Mouse (Mus musculus) embryonic facial prominence, embryonic 15.5 days (tissue): ENCODE measurements at regions not wholly inside any gene's neighbourhood (a gene's known extent, or its start where the extent isn't known, plus 50 kb on each side); places are given as distances from the start of the nearest gene placed in this dataset.

Source experiments
- ATAC-seq: fragments of 200-750 bp; cut with Nextera tagmentation; 2 replicates; pipeline ENCODE4 v1.8.0; 2017; ENCODE audit warnings: low read depth, moderate TSS enrichment; ENCODE audit not compliant: insufficient number of reproducible peaks, low FRiP score, low TSS enrichment
- H3K27ac ChIP-seq: fragments of 300-500 bp; sonication (generic); replicated peaks from 2 replicates; pipeline ENCODE4 v1.5.1; 2015; ENCODE audit warnings: mild to moderate bottlenecking, inconsistent platforms
- H3K27me3 ChIP-seq: fragments of 300-500 bp; sonication (generic); 2 replicates; pipeline ENCODE4 v1.6.1; 2015; ENCODE audit warnings: inconsistent platforms
- H3K36me3 ChIP-seq: fragments of 300-500 bp; sonication (generic); 2 replicates; pipeline ENCODE4 v1.6.1; 2015; ENCODE audit warnings: mild to moderate bottlenecking, inconsistent platforms
- H3K4me1 ChIP-seq: fragments of 300-500 bp; sonication (generic); 2 replicates; pipeline ENCODE4 v1.6.1; 2015; ENCODE audit warnings: inconsistent platforms
- H3K4me2 ChIP-seq: fragments of 300-500 bp; sonication (generic); replicated peaks from 2 replicates; pipeline ENCODE4 v1.6.1; 2015; ENCODE audit warnings: mild to moderate bottlenecking, inconsistent platforms
- H3K4me3 ChIP-seq: fragments of 300-500 bp; sonication (generic); replicated peaks from 2 replicates; pipeline ENCODE4 v1.5.1; 2015; ENCODE audit warnings: mild to moderate bottlenecking, inconsistent platforms
- H3K9ac ChIP-seq: fragments of 300-500 bp; sonication (generic); 2 replicates; pipeline ENCODE4 v1.6.1; 2015; ENCODE audit warnings: inconsistent platforms
- H3K9me3 ChIP-seq: fragments of 300-500 bp; sonication (generic); replicated peaks from 2 replicates; pipeline ENCODE4 v1.6.1; 2016; ENCODE audit warnings: inconsistent platforms
- WGBS: fragments of 180-500 bp; shearing (Covaris S2); methylation state at CpG from one replicate; pipeline ENCODE4 v1.1.7; 2015; 5-methylcytosine and 5-hydroxymethylcytosine counted together

DNA sequence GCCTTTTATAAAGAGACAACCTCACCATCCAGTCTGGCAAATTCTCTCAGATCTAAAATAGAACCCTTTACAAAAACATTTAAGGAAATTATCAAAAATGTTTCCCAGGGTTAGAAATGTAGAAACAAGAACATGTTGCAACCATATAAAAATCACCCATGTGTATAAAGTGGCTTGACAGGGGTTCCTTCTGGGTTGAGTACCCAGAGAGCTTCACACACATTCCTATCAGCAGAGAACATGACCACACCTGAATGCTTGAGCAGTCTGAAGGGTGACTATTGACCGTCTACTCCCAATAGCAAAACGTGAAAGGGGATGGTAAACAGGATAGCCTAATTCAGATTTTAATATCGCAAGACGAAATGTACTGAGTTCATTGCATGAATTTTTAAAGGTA, 57.8 kb upstream of the Zfand5 start:
- H3K4me3 ChIP-seq: no peak overlapping the region

DNA sequence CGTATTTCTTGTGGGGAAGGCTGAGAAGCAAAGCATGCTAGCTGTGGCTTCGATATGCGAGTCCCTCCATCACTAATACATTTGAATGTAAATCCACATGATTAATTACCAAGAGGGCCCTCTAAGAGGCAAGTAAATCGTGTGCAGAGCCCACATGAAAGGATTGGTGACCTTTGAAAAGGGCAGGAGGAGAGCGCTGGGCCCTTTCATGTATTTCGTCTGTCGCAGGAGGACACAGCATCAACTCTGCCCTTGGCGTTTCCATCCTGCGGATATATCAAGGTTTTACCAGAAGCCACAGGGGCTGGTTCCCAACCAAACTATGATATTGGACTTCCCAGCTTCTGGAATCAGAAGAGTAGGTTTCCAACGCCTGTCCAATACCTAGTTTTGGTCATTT, 78.6 kb upstream of the Zfand5 start:
- ATAC-seq: no peak
- H3K4me1 ChIP-seq: no peaks in the 10 kb centered on the region
- WGBS: 73% methylated on average over 10 of the region's 10 CpGs
- H3K36me3 ChIP-seq: no peaks in the 10 kb centered on the region
- H3K9me3 ChIP-seq: no peaks in the 10 kb centered on the region
- H3K27me3 ChIP-seq: no peaks in the 10 kb centered on the region
- H3K4me3 ChIP-seq: no peak overlapping the region
- no peak overlapping the region for H3K9ac ChIP-seq
- no peak overlapping the region for H3K27ac ChIP-seq
- no peak overlapping the region for H3K4me2 ChIP-seq

More for the DNA sequence above, 57.8 kb upstream of the Zfand5 start:
- no peaks in the 10 kb centered on the region for H3K27me3 ChIP-seq
- ATAC-seq: no peak
- no peak overlapping the region for H3K27ac ChIP-seq
- 91% methylated on average over 4 of the region's 4 CpGs for WGBS
- no peaks in the 10 kb centered on the region for H3K36me3 ChIP-seq
- H3K9ac ChIP-seq: no peak overlapping the region
- no peak overlapping the region for H3K4me2 ChIP-seq
- no peaks in the 10 kb centered on the region for H3K9me3 ChIP-seq
- no peaks in the 10 kb centered on the region for H3K4me1 ChIP-seq

DNA sequence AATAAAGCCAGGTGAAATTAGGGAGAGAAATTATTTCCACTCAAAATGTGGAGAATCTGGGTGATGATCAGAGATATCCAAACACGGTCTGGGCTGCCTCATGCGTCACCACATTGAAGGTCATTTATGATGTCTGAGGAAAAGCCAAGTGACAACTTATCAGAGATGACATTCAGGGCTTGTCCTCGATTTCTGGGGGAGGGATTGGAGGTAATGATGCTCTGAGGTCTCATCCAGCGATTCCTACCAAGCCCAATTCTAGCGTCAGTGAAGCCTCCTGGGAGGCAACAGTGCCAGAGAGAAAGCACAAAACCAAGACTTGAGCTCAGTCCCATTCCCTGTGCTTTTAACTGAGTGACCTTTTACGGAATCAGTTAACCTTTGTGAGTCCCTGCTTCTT, 79.5 kb upstream of the Zfand5 start:
- no peaks in the 10 kb centered on the region for H3K9me3 ChIP-seq
- no peaks in the 10 kb centered on the region for H3K27me3 ChIP-seq
- 72% methylated on average over 6 of the region's 6 CpGs for WGBS
- no peak overlapping the region for H3K27ac ChIP-seq
- no peak overlapping the region for H3K9ac ChIP-seq
- H3K36me3 ChIP-seq: no peaks in the 10 kb centered on the region
- no peak for ATAC-seq
- H3K4me2 ChIP-seq: no peak overlapping the region
- no peaks in the 10 kb centered on the region for H3K4me1 ChIP-seq
- H3K4me3 ChIP-seq: no peak overlapping the region

DNA sequence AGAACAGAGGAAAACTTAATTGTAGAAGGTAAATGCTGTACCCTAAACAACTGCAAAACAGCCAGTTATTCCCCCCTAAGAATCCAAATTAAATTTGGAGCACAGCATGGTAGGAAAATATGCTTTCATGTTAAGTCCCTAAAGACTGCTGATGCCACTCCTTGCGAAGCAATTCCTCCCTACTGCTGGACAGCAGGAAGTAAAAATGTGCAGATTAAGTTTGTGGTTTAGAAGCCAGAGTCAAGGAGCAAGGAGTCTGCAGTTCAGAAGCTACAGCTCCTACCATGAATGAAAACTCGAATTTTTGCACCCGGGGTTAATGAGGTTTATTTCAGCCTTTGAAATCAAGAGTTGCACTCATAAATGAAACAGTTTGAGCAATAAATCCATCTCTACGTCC, 82.9 kb upstream of the Zfand5 start:
- 56% methylated on average over 4 of the region's 4 CpGs for WGBS
- Histone ChIP-seq H3K4me1 (no peaks in the 10 kb centered on the region), H3K4me2 (no peak overlapping the region), H3K4me3 (no peak overlapping the region), H3K9me3 (no peaks in the 10 kb centered on the region), H3K27me3 (no peaks in the 10 kb centered on the region), H3K9ac (no peak overlapping the region), H3K27ac (no peak overlapping the region), H3K36me3 (no peaks in the 10 kb centered on the region)
- no peak for ATAC-seq

DNA sequence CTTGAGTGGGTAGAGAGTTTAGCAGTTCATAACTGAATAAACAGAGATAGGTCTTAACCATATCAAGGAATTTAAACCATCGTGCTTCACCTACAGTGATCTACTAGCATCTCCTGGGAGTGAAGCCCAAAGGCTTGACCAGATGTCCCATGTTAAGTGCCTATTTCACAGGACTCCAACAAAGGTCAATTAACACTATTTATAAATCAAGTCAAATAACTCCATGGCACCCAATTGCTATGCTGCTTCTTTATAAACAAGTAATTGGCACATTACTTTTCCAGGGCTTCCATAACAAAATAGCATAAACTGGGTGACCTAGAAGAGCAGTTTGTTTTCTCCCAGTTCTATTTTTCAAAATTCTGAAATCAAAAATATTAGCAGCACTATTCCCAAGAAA, 85.4 kb upstream of the Zfand5 start:
- ATAC-seq: no peak
- Histone ChIP-seq H3K36me3 (no peaks in the 10 kb centered on the region), H3K4me1 (no peaks in the 10 kb centered on the region), H3K27me3 (no peaks in the 10 kb centered on the region), H3K4me2 (no peak overlapping the region), H3K27ac (no peak overlapping the region), H3K9me3 (no peaks in the 10 kb centered on the region), H3K9ac (no peak overlapping the region), H3K4me3 (no peak overlapping the region)
- WGBS: 90% methylated on average over 1 of the region's 1 CpGs

DNA sequence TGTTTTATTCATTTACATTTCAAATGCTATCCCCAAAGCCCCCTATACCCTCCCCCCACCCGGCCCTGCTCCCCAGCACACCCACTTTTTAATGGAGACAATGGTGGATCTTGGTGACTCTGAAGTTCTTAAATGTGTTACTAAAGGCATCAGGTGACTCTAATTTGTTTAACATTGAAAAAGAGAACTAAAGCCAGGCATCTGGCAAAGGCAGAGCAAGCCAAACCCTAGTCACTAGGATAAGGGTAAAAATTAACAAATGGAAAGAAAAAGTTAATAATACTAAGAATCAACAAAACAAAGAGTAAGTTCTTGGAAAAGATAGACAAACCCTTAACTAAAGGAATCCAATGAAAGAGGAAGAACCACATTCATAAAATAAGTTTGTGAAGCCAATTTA, 86.1 kb upstream of the Zfand5 start:
- no peak for ATAC-seq
- WGBS: 83% methylated on average over 1 of the region's 1 CpGs
- H3K36me3 ChIP-seq: no peaks in the 10 kb centered on the region
- no peaks in the 10 kb centered on the region for H3K27me3 ChIP-seq
- H3K27ac ChIP-seq: no peak overlapping the region
- no peaks in the 10 kb centered on the region for H3K9me3 ChIP-seq
- no peak overlapping the region for H3K4me3 ChIP-seq
- no peaks in the 10 kb centered on the region for H3K4me1 ChIP-seq
- no peak overlapping the region for H3K9ac ChIP-seq
- H3K4me2 ChIP-seq: no peak overlapping the region

DNA sequence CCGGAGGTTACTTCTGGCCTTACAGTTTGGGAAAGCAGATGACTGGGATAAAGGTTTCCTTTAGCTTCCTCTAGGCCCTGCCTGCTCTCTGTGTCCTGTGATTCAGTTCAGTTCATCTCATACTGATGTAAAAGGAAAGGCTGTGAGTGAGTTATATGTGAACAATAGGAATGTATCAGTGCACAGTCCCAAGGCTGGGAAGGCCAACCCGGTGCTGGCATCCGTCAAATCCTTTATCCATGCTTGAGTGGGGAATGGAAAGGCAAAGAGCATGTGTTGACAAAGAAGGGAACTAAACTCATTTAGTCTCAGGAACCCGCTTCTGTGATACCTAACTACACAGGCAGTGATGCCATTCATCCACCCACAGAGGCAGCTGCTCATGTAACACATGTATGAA, 89.0 kb upstream of the Zfand5 start:
- Histone ChIP-seq H3K4me2 (no peak overlapping the region), H3K9me3 (no peaks in the 10 kb centered on the region), H3K36me3 (no peaks in the 10 kb centered on the region), H3K9ac (no peak overlapping the region), H3K27me3 (no peaks in the 10 kb centered on the region), H3K4me3 (no peak overlapping the region), H3K4me1 (no peaks in the 10 kb centered on the region), H3K27ac (no peak overlapping the region)
- ATAC-seq: no peak
- WGBS: 69% methylated on average over 4 of the region's 4 CpGs

DNA sequence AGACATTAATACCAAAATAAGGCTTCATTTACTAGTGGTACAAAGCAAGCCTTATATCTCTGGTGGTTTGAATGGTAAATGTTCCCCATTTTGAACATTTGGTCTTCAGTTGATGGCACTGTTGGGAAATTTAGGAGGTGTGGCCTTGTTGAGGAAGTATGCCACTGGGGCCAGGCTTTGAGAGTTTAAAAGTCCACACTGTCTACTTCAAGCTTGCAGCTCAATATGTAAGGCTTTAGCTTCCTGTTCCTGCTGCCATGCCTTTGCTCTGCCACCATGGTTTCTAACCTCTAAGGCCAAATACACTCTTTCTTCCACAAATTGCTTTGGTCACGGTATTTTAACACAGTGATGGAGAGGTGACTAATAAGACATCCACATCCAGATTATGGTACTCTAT, 92.2 kb upstream of the Zfand5 start:
- 89% methylated on average over 1 of the region's 1 CpGs for WGBS
- H3K4me2 ChIP-seq: no peak overlapping the region

DNA sequence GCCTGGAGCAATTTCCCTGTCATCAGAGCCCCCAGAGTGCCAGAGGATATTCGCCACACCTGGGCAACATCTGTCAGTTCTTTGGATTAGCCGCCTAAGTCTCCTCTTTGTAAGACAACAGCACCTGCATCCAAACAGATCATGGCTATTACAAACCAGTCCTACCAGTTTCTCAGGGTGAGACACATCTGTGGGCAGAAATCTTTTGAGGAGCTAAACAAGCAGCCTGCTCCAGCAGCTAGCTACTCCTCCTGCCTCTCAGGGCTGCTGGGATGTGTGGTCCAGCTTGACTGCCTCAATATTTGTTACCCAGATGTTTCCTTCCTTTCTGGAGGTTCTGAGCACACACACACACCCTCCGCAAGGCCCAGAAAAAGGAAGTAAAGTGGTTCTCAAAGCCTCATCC, 96.6 kb upstream of the Zfand5 start:
- Histone ChIP-seq H3K4me2 (no peak overlapping the region), H3K9ac (no peak overlapping the region), H3K27ac (0 out of 2 replicates have a peak overlapping the region, but pooled peaks have one; percentile 60), H3K4me3 (no peak overlapping the region), H3K9me3 (no peaks in the 10 kb centered on the region), H3K4me1 (no peaks in the 10 kb centered on the region; the same call in 1 of the 2 replicates), H3K27me3 (no peaks in the 10 kb centered on the region), H3K36me3 (no peaks in the 10 kb centered on the region)
- WGBS: 59% methylated on average over 3 of the region's 3 CpGs
- ATAC-seq: peak; percentile 24; the same call in 1 of the 2 replicates

More for the DNA sequence above, 92.2 kb upstream of the Zfand5 start:
- Histone ChIP-seq H3K9ac (no peak overlapping the region), H3K27ac (no peak overlapping the region), H3K9me3 (no peaks in the 10 kb centered on the region), H3K4me3 (no peak overlapping the region), H3K4me1 (no peaks in the 10 kb centered on the region; the same call in 1 of the 2 replicates), H3K36me3 (no peaks in the 10 kb centered on the region), H3K27me3 (no peaks in the 10 kb centered on the region)
- no peak for ATAC-seq

DNA sequence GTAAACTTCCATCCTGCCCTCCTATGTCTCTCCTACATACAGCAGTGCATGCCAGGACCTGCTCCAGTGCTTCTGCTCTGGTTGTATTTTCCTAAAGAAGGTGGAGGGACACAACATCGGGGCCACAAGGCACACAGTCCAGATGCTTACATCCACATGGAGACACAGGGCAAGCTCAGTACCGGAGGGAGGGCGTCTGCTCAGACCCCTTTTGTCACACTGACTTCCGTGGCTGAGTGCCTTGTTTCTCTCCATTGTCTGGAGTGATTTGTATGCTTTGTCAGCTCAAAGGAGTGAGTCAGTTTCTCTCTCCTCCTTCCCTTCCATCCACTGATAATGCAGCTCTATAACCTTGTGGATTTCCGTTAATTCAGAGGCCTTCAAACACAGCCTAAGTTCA, 97.4 kb upstream of the Zfand5 start:
- Histone ChIP-seq H3K36me3 (no peaks in the 10 kb centered on the region), H3K4me1 (no peaks in the 10 kb centered on the region; the same call in 1 of the 2 replicates), H3K4me2 (no peak overlapping the region), H3K27ac (peak overlapping the region; percentile 60), H3K9ac (no peak overlapping the region), H3K27me3 (no peaks in the 10 kb centered on the region), H3K9me3 (no peaks in the 10 kb centered on the region), H3K4me3 (no peak overlapping the region)
- no peak for ATAC-seq
- WGBS: 37% methylated on average over 5 of the region's 5 CpGs

DNA sequence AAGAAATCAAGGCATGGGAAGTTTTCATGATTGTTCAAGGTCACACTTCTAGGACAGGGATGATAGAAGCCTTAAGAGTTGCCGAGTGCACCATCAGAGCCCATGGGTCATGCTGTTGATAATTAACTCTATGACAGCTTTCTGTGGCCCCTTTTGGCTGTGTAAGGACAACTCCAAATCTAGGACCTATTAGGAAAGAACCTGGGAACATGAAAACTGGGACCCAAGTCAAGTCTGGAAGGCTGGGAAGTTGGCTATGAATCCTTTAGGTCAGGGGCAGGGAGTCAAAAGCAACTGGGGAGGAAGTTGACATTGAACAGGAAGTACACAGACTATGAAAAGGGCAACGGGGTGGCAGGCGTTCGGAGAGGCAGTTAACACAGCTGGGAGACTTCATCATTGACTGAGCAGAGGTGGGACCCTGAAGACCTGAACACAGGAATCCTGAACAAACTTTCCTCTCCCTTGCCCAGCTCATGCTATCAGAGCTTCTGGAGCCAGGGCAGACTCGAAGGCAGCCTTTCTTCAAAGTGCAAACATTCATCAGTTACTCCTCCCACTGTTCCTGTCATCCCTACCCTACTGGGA, 98.1 kb upstream of the Zfand5 start:
- H3K9me3 ChIP-seq: no peaks in the 10 kb centered on the region
- H3K4me1 ChIP-seq: no peaks in the 10 kb centered on the region; the same call in 1 of the 2 replicates
- no peak overlapping the region for H3K4me2 ChIP-seq
- no peaks in the 10 kb centered on the region for H3K27me3 ChIP-seq
- H3K36me3 ChIP-seq: no peaks in the 10 kb centered on the region
- ATAC-seq: no peak
- H3K4me3 ChIP-seq: no peak overlapping the region
- no peak overlapping the region for H3K27ac ChIP-seq
- no peak overlapping the region for H3K9ac ChIP-seq
- 60% methylated on average over 5 of the region's 5 CpGs for WGBS

DNA sequence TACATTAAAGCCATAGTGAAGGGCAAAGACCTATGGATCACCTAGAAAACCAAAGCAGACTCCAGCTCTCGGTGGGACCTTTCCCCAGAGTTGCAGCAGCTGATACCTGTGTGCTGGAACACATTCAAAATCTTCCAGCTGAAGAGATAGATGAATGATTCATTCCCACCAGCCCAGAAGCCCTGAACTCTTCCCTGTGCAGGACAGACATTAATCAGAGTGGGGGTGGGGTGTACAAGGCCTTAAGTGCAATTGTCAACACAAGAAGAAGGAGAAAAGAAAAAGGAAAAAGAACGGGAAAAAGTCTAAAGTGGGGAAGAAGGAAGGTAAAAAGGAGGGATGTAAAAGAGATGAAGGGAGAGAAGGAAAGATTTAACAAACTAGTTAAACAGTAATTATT, 100.9 kb upstream of the Zfand5 start:
- no peaks in the 10 kb centered on the region for H3K9me3 ChIP-seq
- no peaks in the 10 kb centered on the region for H3K27me3 ChIP-seq
- H3K4me3 ChIP-seq: no peak overlapping the region
- H3K36me3 ChIP-seq: no peaks in the 10 kb centered on the region
- no peaks in the 10 kb centered on the region for H3K4me1 ChIP-seq
- ATAC-seq: no peak
- H3K27ac ChIP-seq: no peak overlapping the region
- H3K4me2 ChIP-seq: no peak overlapping the region
- no peak overlapping the region for H3K9ac ChIP-seq
- WGBS: 65% methylated on average over 2 of the region's 2 CpGs
